Mouse (Mus musculus): ENCODE measurements around the gene Timm13.

DNA sequence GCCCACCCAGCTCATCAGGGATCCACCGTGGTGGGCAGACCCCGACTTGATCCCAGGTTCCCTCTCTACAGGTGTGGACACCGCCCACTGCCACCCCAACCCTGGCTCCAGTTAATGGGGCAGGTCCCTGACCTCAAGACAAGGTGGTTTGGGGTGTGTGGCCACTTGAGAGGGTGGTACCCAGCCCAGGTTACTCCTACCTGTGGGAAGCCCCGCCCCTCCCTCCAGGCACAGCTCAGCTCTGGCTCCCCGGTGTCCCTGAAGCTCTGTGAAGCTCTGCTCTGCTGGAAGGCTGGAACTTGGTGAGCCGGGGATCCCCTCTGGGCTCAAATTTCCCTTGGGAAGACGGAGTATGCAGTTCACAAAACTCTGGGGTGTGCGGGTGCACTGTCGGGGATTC, 29.2 kb downstream of the Timm13 start, which contains the start of gene Tmprss9:
- TF ChIP-seq POLR2A (IDR thresholded peaks at IDR 0.05; ENCODE audit: borderline replicate concordance, low read depth, low read length) (no peak), CTCF (IDR thresholded peaks at IDR 0.05; ENCODE audit: low read depth, low read length) (no peak)
